Mouse (Mus musculus) midbrain, embryonic 16.5 days (tissue): ENCODE data around the gene Nploc4. TPM values are rescaled to one million over a fixed set of nuclear protein-coding genes. Genes with fewer than 3 reads are reported as not detected.

Experiments
- ATAC-seq: fragments of 200-750 bp; cut with Nextera tagmentation; 2 replicates; pipeline ENCODE4 v1.8.0; 2017; ENCODE audit warnings: moderate TSS enrichment
- H3K27ac ChIP-seq: fragments of 300-500 bp; sonication (generic); 2 replicates; pipeline ENCODE4 v1.5.1; 2014; ENCODE audit warnings: mild to moderate bottlenecking, low read length, mixed read lengths
- H3K27me3 ChIP-seq: fragments of 300-500 bp; sonication (generic); 2 replicates; pipeline ENCODE4 v1.6.1; 2014; ENCODE audit warnings: low read depth, low read length, mixed read lengths; ENCODE audit not compliant: control insufficient read depth, insufficient read depth
- H3K36me3 ChIP-seq: fragments of 300-500 bp; sonication (generic); 2 replicates; pipeline ENCODE4 v1.6.1; 2014; ENCODE audit warnings: mild to moderate bottlenecking, low read length, moderate library complexity, mixed read lengths; ENCODE audit not compliant: control insufficient read depth, insufficient read depth
- H3K4me1 ChIP-seq: fragments of 300-500 bp; sonication (generic); 2 replicates; pipeline ENCODE4 v1.6.1; 2014; ENCODE audit warnings: mild to moderate bottlenecking, low read length, mixed read lengths; ENCODE audit not compliant: control insufficient read depth, insufficient read depth
- H3K4me2 ChIP-seq: fragments of 300-500 bp; sonication (generic); 2 replicates; pipeline ENCODE4 v1.6.1; 2014; ENCODE audit warnings: mild to moderate bottlenecking, low read length, mixed read lengths
- H3K4me3 ChIP-seq: fragments of 300-500 bp; sonication (generic); 2 replicates; pipeline ENCODE4 v1.5.1; 2014; ENCODE audit warnings: low read depth, mild to moderate bottlenecking, low read length, moderate library complexity, mixed read lengths
- H3K9ac ChIP-seq: fragments of 300-500 bp; sonication (generic); 2 replicates; pipeline ENCODE4 v1.6.1; 2014; ENCODE audit warnings: low read depth, low read length, mixed read lengths
- H3K9me3 ChIP-seq: fragments of 300-500 bp; sonication (generic); replicated peaks from 2 replicates; pipeline ENCODE4 v1.6.1; 2014; ENCODE audit warnings: mild to moderate bottlenecking, low read length, mixed read lengths; ENCODE audit not compliant: control insufficient read depth, poor library complexity, severe bottlenecking
- WGBS: fragments of 180-500 bp; shearing (Covaris S2); extraction: QIAGEN DNeasy Blood & Tissue Kit; methylation state at CpG from one replicate; pipeline ENCODE4 v1.1.7; 2014; 5-methylcytosine and 5-hydroxymethylcytosine counted together
- polyA plus RNA-seq: library from polyadenylated mRNA; unstranded; fragments of >200 nt; fragmentation: Nextera tagmentation; extraction: Ambion mirVana; gene quantifications from 2 replicates; pipeline ENCODE4 v1.2.1, GENCODE M21; 2015

The Nploc4 gene
- polyA plus RNA-seq, 1 experiment from 2014 or later: 28.7 TPM

DNA sequence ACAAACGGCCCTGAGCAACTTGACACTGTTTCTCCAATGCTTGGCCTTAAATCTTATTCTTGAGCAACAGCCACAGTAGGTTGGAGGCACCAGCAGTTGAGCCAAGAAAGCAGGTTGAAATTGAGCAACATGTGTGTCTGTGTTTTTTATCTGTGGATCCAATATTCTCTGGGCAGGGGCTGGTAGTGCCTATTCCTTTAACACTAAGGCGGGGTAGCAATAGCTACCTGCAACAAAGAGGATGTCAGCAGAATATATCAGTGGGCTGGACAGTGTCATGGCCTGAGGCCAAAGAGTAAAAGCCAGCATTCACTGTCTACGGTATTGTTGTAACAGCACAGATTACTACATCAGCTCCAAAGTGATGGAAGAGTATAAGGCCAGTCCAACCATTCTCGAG, 41.8 kb downstream of the Nploc4 start:
- H3K4me2 ChIP-seq: no peak overlapping the region
- WGBS: 91% methylated on average over 4 of the region's 4 CpGs
- no peak for ATAC-seq

DNA sequence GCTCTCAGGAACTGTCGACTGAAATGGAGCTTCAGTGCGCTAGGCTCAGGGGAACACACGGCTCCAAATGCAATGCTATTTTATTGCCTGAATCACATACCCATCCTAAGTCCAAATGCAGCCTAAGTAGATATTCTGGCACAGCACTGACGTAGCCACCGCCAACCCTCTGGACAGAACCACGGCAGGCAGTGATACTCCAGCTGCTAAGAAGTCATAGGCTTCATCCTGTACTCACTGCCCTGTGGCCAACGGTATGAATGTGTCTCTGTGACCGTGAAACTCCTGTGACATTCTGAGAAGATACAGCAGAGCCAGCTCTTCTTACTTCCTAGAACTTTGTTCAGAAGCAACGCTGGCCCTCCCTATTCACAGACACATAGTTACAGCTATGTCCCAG, 48.9 kb downstream of the Nploc4 start:
- WGBS: 98% methylated on average over 9 of the region's 9 CpGs
- Histone ChIP-seq H3K9ac (no peak overlapping the region), H3K4me1 (no peaks in the 10 kb centered on the region), H3K9me3 (no peaks in the 10 kb centered on the region), H3K27ac (no peak overlapping the region), H3K4me2 (no peak overlapping the region), H3K4me3 (no peak overlapping the region), H3K27me3 (no peaks in the 10 kb centered on the region), H3K36me3 (peaks cover 21% of the 10 kb centered on the region)
- ATAC-seq: no peak

More for the DNA sequence above, 41.8 kb downstream of the Nploc4 start:
- Histone ChIP-seq H3K9me3 (no peaks in the 10 kb centered on the region), H3K4me1 (no peaks in the 10 kb centered on the region), H3K27me3 (no peaks in the 10 kb centered on the region), H3K27ac (no peak overlapping the region), H3K36me3 (peaks cover 22% of the 10 kb centered on the region), H3K4me3 (no peak overlapping the region), H3K9ac (no peak overlapping the region)

DNA sequence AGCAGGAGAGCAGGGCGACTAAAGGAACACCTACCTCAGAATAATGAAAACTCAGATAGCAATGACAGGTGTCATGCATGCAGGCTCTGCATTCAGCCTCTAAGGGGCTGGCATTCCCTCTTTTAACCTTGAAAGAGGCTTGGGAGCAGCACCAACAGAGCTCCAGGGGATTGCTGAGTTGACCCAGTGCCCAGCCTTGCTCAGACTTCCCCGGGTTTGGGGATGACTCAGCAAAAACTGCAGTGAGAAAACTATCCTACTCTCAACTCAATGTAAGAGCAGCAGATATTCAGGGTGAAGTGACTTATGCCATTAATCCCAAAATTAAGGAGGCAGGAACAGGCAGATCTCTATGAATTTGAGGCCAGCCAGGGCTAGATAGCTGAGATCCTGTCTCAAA, 50.4 kb downstream of the Nploc4 start:
- 76% methylated on average over 2 of the region's 2 CpGs for WGBS
- Histone ChIP-seq H3K36me3 (peaks cover 31% of the 10 kb centered on the region), H3K4me2 (no peak overlapping the region), H3K27me3 (no peaks in the 10 kb centered on the region), H3K9ac (no peak overlapping the region), H3K27ac (no peak overlapping the region), H3K4me1 (no peaks in the 10 kb centered on the region), H3K9me3 (no peaks in the 10 kb centered on the region), H3K4me3 (no peak overlapping the region)
- ATAC-seq: no peak

DNA sequence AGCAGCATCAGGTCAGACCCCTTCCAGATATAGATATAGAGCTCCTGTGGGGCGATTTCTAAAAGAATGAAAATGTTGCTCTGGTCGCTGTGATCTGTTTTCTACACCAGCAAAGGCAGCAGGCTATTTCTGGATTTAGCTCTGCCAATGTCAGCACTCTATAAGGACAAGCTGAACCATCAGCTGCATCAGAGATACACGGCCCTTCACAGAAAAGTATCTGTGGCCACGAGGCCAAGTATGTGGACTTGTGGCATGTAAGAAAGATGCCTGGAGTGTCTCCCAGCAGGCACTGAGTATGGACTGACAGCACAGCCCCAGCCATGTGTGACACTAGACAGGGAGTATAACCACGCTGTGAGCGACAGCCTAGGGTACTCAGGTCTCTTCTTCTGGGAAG, 50.9 kb downstream of the Nploc4 start:
- ATAC-seq: no peak
- WGBS: 90% methylated on average over 6 of the region's 6 CpGs
- Histone ChIP-seq H3K9me3 (no peaks in the 10 kb centered on the region), H3K4me1 (no peaks in the 10 kb centered on the region), H3K27me3 (no peaks in the 10 kb centered on the region), H3K4me2 (no peak overlapping the region), H3K4me3 (no peak overlapping the region), H3K36me3 (peaks cover 32% of the 10 kb centered on the region), H3K27ac (no peak overlapping the region), H3K9ac (no peak overlapping the region)

DNA sequence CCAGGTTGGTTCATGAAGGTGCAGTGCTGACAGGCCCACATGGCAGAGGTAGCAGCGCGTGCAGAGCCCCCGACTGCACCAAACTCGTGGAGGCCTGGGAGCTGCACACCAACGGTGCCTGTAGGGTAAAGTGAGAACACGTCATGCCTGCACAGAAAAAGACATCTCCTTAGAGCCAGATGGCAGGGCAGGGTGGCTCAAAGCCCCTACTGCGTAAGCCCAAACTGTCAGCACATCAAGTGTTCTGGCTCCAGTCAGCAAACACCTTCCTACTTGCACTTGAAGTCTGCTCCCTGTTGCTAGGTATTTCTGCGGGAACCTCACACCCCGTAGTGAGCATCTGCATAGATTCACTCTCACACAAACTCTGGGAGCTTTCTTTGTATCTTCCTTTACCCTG, 55.0 kb downstream of the Nploc4 start:
- no peak overlapping the region for H3K27ac ChIP-seq
- H3K4me2 ChIP-seq: no peak overlapping the region
- WGBS: 96% methylated on average over 9 of the region's 9 CpGs
- no peaks in the 10 kb centered on the region for H3K27me3 ChIP-seq
- no peak overlapping the region for H3K9ac ChIP-seq
- no peak overlapping the region for H3K4me3 ChIP-seq
- H3K9me3 ChIP-seq: no peaks in the 10 kb centered on the region
- H3K36me3 ChIP-seq: peaks cover 32% of the 10 kb centered on the region
- no peak for ATAC-seq
- peaks cover 5% of the 10 kb centered on the region for H3K4me1 ChIP-seq

DNA sequence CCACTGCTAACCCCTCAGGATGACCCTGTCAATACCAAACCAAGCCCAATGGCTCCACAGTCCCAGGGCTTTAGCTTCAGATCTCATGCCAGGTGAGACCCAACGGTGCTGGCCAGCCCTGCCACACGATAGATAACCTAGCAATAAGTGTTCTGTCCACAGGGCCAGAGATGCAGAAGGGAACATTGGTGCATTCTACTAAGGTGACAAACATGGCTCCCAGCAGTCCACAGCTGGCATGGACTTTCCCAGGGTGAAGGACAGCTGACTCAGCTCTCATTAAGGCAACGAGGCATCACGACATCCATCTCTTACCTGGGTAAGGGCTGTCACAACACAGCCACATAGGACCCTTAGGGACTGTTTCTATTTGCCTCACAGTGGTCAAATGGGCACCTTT, 56.4 kb downstream of the Nploc4 start:
- Histone ChIP-seq H3K4me3 (no peak overlapping the region), H3K4me2 (no peak overlapping the region), H3K27ac (no peak overlapping the region), H3K9ac (no peak overlapping the region), H3K36me3 (peaks cover 38% of the 10 kb centered on the region), H3K9me3 (no peaks in the 10 kb centered on the region), H3K4me1 (peaks cover 17% of the 10 kb centered on the region), H3K27me3 (no peaks in the 10 kb centered on the region)
- 94% methylated on average over 4 of the region's 4 CpGs for WGBS
- ATAC-seq: no peak

DNA sequence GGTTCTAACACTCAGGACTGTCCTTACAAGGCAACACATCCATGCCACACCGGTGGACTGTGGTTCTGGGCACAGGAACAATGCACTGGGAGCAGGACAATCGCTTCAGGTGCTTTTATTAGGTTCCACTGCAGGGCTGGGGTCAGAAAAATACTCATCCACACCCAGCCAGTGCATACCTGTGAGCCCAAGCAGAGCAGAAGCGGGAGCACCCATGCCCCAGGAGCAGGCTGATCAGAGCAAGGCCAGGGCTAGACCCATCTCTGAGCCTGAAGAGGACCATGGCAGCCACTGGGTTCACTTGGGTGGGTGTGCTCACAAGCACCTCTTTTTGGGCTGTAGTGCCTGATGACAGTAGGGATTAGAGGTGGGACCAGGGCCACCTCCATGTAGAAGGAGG, 57.2 kb downstream of the Nploc4 start:
- H3K36me3 ChIP-seq: peaks cover 41% of the 10 kb centered on the region
- no peak overlapping the region for H3K9ac ChIP-seq
- H3K4me3 ChIP-seq: no peak overlapping the region
- H3K27me3 ChIP-seq: no peaks in the 10 kb centered on the region
- ATAC-seq: no peak
- 96% methylated on average over 3 of the region's 3 CpGs for WGBS
- H3K4me2 ChIP-seq: no peak overlapping the region
- H3K4me1 ChIP-seq: peaks cover 17% of the 10 kb centered on the region
- no peak overlapping the region for H3K27ac ChIP-seq
- H3K9me3 ChIP-seq: no peaks in the 10 kb centered on the region

DNA sequence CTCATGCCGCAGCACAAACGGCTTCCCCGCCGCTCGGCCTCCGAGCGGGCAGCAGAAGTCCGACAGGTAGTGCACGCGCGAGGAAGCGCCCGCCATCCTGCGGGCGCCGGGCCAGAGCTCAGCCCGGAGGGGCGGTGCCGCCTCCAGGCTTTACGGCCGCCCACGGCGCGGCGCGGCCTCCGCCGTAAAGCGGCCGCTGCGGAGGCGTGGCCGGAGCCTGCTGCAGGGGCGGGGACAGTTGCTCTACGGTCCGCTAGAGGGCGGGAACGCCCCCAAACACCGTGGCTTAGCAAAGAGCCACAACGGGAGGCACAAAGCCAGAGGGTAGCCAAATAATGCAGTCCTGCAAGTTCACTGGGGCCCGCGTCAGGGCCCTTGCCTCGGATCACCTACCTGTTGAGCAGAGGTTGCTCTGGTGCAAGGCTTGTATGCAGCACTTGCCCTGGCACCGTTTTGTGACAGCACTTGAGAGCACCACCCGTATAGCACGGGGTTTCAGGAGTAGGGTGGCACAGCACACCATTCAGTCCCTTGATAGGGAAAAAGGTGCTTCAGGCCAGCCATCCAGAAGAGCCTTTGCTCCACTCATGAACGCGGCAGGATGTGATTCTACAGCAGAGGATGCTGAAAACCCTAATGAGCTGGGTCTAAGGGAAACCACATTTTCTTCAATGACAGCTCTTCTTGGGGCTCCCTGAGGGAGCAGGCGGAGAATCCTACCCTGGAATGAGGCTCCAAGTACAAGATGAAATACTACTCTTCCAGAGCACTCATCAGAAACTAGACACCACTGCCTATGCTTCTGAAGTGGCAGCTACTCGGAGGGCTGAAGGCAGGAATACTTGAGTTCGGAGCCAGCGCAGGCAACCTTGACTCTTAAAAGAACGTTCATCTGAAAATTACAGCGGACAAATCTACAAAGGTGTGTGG, 58.6 kb downstream of the Nploc4 start, which contains the start of gene Faap100:
Gene Faap100, minus strand, starts transcription at position 154 of the 930 bp plus-strand sequence.
- peak within 1 kb of the TSS; percentile 93 for H3K4me2 ChIP-seq
- peak within 1 kb of the TSS; percentile 79 for H3K4me3 ChIP-seq
- peak; percentile 86 for ATAC-seq
- peaks cover 17% of the 10 kb centered on the region for H3K4me1 ChIP-seq
- H3K9me3 ChIP-seq: no peaks in the 10 kb centered on the region
- no peaks in the 10 kb centered on the region for H3K27me3 ChIP-seq
- peak within 1 kb of the TSS; percentile 83 for H3K27ac ChIP-seq
- peak within 1 kb of the TSS; percentile 88 for H3K9ac ChIP-seq
- WGBS: 10% methylated on average over 52 of the region's 54 CpGs
- peaks cover 44% of the 10 kb centered on the region for H3K36me3 ChIP-seq

DNA sequence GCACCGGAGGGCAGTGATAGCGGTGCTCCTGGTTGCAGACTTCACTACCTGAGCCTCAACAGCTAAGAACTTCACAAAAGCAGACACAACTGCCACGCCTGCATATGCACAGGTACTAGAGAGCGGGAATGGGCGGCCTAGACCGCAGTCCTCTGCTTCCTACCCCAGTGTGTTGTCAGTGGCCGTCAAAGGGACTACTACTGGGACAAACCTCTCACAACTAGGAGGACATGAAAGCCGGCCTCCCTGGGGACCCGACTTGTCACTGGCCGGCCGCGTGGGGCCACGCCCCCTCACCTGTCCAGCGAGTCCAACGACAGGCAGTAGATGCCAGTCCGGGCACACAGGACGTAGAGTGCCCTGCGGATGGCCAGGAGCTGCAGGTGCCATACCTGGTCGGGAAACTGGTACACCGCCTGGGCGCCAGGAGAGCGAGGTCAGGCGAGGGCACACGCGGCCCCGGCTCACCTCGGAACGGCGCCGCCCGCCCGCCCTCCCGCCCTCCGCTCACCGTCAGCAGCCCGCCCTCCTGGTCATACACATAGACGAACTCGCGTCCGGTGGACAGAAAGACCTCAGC, 59.4 kb downstream of the Nploc4 start:
- Histone ChIP-seq H3K27ac (peak overlapping the region; percentile 83), H3K4me3 (peak overlapping the region; percentile 79), H3K9me3 (no peaks in the 10 kb centered on the region), H3K4me1 (peaks cover 17% of the 10 kb centered on the region), H3K9ac (peak overlapping the region; percentile 88), H3K4me2 (peak overlapping the region; percentile 93), H3K27me3 (no peaks in the 10 kb centered on the region), H3K36me3 (peaks cover 45% of the 10 kb centered on the region)
- WGBS: 3% methylated on average over 37 of the region's 40 CpGs
- peak; percentile 56 for ATAC-seq
